Mouse (Mus musculus): ENCODE measurements around the gene Gstp2. TPM values are rescaled to one million over a fixed set of nuclear protein-coding genes. Genes with fewer than 3 reads are reported as not detected.
"Not testable (repeated sequence)": the region's sequence is repeated elsewhere in the genome, so short reads cannot be mapped to it uniquely, and the experiment has no call there.

The Gstp2 gene
- total RNA-seq, 2 experiments from 2014 or later: 44.0 to 76.5 TPM

DNA sequence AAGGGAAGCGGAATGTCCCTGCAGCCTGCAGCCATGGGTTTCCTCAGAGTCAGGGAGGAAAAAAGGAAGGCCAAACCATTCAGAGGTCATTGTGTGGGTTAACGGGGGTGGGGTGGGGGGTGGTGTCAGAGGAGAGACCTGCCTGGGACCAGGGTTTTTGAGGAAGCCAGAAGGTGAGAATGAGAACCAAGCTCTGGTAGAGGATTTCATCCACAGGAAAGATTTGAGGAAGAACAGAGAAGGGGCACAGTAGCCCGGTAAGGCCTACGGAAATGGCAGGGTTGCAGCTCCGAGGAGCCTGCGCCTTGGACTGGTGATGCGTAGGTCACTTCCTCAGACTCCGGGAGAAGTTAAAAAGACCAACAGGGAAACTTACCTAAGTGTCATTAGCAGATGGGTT lies 24.9 kb upstream of the Gstp2 start:
- no peak for DNase-seq (ENCODE audit: low spot score in 2 of 2)

DNA sequence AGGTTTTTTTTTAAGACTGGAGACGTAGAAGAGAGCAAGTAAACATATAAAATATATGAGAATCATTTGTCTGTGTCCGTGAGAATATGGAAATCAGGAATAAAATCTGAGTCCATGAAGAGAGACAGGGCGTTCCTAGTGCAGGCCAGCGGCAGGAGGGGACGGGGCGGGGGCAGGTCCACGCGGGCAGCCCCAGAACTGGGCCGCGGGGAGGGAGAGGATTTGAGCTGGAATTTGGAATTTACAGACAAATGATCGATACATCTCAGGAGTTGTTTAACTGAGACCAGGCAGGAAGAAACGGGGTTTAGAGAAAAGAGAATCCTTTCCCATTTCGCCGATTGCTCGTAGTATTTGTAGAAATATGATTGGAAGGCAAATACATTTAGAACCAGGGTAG lies 24.5 kb upstream of the Gstp2 start:
- DNase-seq (ENCODE audit: low spot score in 2 of 2): no peak

DNA sequence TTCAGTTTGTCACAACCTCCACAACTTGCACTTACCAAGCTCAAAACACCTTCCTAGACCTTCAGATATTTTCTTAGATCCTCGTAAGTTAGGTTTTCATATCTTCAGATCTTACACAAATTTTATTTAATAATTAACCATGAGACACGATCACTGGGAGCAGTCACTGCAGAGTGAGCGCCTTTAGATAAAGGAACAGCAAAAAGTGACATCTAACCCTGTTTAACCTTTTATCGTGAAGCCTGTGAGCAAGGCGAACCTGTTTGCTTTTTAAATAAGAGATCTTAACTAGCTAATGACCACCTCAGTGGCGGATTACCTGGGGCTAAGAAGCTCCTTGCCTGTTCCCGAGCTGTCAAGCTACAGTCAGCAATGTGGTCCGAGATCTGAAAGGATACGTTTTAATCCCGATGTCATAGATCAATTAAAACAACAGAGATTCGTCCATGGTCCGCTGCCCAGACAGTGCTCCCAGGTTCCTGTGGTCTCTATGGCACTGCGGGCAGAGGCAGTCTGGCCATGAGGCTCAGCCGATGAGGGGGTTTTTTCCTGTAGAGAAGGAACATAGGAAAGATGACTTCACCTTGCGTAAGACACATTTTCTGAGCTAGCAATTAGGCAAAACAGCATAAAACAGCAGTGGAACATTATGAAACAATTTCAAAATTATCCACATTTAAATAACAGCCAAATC lies 23.0 kb upstream of the Gstp2 start:
- DNase-seq (ENCODE audit: low spot score in 2 of 2): no peak

DNA sequence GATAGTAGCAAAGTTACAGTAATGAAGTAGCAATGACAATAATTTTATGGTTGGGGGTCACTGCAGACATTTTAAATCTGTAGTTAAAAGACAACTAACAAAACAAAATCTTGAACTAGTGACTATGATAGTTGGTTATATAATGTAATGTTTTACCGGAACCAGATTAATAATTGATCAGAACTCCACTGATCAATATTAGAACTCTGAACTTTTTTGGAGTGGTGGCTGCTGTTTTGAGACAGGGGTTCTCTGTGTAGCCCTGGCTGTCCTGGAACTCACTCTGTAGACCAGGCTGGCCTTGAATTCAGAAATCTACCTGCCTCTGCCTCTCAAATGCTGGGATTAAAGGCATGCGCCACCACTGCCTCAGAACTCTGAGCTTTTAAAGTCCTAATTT lies 22.4 kb upstream of the Gstp2 start:
- not testable (repeated sequence) for DNase-seq (ENCODE audit: low spot score in 2 of 2)

- DNase-seq (ENCODE audit: low spot score in 2 of 2): no peak
Observed at GRCm38 (mm10) chr19:4066877-4067276, 21.1 kb upstream of the Gstp2 start.

DNA sequence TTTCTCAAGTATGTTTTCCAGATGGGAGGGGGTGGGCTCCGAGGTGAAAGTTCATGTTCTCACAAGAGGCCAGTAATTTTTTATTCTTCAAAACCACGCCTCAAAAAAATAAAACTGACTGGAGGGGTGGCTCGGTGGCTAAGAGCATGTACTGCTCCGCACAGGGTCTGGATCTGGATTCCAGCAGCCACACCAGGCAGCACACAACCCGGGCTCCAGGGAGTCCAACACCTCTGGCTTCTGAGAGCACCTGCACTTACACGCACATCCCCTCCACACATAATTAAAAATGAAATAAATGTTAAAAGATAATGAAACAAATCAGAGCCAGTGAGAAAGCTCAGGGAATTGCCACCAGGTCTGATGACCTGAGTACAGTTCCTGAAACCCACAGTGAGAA lies 20.5 kb upstream of the Gstp2 start:
- DNase-seq (ENCODE audit: low spot score in 2 of 2): no peak

DNA sequence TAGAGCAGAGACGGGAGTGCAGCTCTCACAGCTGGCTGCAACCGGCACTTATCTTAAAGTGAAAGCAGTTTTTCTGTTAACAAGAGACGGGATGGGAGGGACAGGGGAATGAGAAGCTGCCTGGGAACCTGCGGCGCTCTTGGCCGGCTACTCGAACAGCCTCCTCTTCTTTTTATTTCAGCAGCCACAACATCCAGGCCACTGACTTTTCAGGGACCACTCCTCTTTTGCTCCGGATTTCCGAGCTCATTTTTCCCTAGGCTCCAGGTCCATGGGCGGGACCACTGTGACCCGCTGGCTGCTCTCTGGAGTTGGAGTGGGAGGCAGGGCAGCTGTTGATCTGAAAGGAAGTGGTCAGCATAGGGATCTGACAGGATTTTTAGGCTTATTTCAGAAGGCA lies 18.7 kb upstream of the Gstp2 start:
- not testable (repeated sequence) for DNase-seq (ENCODE audit: low spot score in 2 of 2)

DNA sequence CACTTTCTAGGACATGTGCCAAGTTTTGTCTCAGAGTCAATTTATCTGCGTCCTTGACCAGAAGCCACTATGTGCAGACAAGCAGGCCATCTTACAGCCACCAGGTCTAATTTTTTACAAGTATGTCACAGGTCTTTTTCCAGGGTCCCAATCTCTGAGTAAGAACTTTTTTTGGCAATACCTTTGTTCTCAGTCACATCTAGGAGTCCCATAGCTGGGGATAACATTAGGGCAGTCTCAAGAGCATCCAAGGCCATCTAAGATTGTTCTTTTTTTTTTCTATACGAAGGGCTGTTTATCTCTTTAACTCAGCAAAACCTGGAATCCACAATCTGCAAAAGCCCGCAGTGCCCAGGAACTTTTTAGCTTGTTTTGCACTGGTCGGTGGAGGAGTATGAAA lies 17.5 kb upstream of the Gstp2 start:
- not testable (repeated sequence) for DNase-seq (ENCODE audit: low spot score in 2 of 2)

GRCm38 (mm10) chr19:4060899-4061465 lies 15.2 kb upstream of the Gstp2 start:
- no peak for DNase-seq (ENCODE audit: low spot score in 2 of 2)

- DNase-seq (ENCODE audit: low spot score in 2 of 2): not testable (repeated sequence)
Observed at GRCm38 (mm10) chr19:4060044-4060898, 14.4 kb upstream of the Gstp2 start.

DNA sequence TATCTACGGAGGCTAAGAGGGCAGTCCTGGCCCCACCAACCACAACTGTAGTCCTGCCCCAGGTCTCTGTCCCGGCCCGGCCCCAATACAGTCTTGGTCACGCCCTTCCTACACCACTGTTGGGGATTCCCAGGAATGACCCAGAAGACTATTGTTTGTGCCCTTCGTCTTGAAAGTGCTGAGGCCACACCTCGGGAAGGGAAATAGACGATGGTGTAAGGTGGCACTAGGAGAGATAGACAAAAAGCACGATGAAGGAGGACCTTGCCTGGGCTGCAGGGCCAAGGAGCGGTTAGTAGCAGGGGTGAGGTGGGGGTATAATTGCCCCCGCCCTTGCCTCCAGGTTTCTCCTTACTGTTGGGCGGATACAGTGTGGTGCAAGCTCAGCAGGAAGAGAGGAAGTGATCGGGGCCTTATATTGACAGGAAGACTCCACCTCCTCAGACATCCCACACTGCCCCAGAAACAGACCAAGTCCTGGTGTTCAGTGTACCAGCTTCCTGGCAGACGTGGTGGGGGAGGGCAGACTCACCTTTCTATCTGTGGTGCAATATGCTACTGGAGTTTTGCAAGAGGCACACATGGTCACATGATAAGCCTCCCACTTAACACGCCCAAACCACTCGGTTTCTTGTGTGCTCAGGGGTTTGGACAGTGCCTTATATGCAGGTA lies 13.4 kb upstream of the Gstp2 start, which contains the start of gene Gstp3:
TSS of gene Gstp3 (minus strand) at position 501 of the 672 bp plus-strand sequence.
- DNase-seq (ENCODE audit: low spot score in 2 of 2): no peak

DNA sequence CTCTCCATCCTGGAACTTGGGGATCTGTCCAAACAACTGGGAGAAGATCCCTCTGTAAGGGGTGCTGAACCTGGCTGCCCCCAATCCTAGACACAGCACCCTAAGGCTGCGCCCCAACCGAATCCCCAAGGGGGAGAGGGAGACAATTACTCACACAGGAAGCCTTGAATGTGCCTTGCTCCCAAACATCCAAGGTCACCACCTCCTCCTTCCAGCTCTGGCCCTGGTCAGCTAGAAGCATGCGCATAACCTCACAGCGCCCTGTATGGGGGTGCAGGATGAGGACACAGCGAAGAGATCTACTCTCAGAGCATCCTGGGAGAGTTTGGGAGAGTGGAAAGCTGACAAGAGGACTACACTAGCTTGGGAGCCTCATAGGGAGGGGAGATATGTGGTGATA lies 12.8 kb upstream of the Gstp2 start:
- no peak for DNase-seq (ENCODE audit: low spot score in 2 of 2)

- no peak for DNase-seq (ENCODE audit: low spot score in 2 of 2)
Observed at GRCm38 (mm10) chr19:4057962-4058361, 12.1 kb upstream of the Gstp2 start.

- no peak for DNase-seq (ENCODE audit: low spot score in 2 of 2)
Observed at GRCm38 (mm10) chr19:4057389-4057788, 11.6 kb upstream of the Gstp2 start.

DNA sequence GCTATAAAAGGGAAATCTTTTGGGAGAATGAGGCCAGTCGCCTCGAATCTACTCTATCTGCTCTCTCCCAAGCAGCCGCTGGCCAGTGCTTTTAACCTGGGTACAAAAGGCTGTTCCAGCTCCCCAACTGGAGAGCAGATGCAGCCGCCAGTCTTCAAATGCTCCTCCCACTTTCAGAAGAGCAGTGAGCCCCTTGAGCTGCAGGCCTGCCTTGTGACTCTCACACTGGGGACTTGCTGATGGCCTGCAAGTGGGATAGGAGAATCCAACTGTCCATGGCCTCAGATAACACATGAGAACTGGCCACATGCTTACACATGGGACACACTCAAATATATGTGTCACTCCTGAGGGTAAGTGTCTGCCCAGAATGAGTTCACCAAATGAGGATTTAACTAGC lies 10.9 kb upstream of the Gstp2 start:
- no peak for DNase-seq (ENCODE audit: low spot score in 2 of 2)

- no peak for DNase-seq (ENCODE audit: low spot score in 2 of 2)
Observed at GRCm38 (mm10) chr19:4055947-4056693, 10.3 kb upstream of the Gstp2 start.

DNA sequence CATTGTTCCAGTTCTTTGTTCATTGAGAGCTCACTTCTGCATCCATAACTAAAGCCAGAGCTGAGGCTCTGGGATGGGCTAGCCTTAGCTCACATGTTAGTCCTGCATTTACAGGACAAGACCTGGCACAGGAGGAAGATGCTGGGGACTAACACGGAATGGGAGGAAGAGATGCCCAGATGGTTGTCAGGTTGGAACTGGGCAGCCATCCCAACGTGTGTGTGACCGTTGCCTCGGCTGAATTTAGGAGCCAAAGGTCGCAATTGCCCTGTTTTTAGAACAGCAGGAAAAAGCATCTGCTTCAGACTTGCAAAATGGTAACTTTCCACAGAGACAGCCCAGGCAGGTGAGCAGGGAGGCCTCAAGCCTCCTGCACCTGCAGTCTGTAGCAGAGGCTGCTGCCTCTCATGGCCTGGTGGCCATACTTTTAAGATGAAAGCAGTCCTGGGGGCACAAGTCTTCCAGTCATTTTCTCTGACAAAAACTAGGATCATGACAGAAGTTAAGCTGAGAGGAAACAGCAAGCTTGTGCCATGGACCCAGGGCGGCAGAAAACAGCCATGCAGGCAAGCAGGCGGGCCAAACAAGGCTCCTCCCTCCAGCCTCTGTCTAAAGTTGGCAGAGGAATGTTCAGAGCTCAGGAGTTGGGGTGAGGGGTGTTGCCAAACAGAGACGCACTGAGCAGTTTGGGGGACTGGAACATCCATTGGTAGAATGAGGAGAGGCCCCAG lies 9.6 kb upstream of the Gstp2 start:
- no peak for DNase-seq (ENCODE audit: low spot score in 2 of 2)

DNA sequence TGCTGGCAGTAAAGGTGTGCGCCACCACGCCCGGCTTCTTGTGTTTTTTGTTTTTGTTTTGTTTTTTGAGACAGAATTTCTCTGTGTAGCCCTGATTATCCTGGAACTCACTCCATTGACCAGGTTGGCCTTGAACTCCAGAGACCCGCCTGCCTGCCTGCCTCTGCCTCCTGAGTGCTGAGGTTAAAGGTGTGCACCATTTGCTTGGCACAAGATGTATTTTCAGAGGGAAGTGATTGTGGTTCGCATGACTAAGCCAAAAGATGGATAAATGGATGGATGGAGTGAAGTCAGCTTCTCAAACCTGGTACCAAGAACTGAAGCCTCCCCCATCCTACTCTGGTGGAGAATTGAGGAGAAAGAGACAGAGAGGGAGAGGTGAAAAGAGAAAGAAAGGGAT lies 8.8 kb upstream of the Gstp2 start:
- DNase-seq (ENCODE audit: low spot score in 2 of 2): no peak

- DNase-seq (ENCODE audit: low spot score in 2 of 2): no peak
Observed at GRCm38 (mm10) chr19:4052516-4053030, 6.8 kb upstream of the Gstp2 start.

All from layer of hippocampus, adult 18-20 months (tissue).